Mouse (Mus musculus) limb, embryonic 15.5 days (tissue): ENCODE results near the gene Glo1. TPM values are rescaled to one million over a fixed set of nuclear protein-coding genes. Genes with fewer than 3 reads are reported as not detected.
"Not testable (repeated sequence)": the region's sequence is repeated elsewhere in the genome, so short reads cannot be mapped to it uniquely, and the experiment has no call there.

ENCODE experiments used
- ATAC-seq: fragments of 200-750 bp; cut with Nextera tagmentation; 2 replicates; pipeline ENCODE4 v1.8.0; 2017; ENCODE audit warnings: low read depth, moderate TSS enrichment; ENCODE audit not compliant: insufficient number of reproducible peaks, low FRiP score, low TSS enrichment
- H3K27ac ChIP-seq: fragments of 300-500 bp; sonication (generic); 2 replicates; pipeline ENCODE4 v1.5.1; 2015; ENCODE audit warnings: moderate library complexity, mild to moderate bottlenecking, inconsistent platforms
- H3K27me3 ChIP-seq: fragments of 300-500 bp; sonication (generic); 2 replicates; pipeline ENCODE4 v1.6.1; 2015; ENCODE audit warnings: inconsistent platforms
- H3K36me3 ChIP-seq: fragments of 300-500 bp; sonication (generic); 2 replicates; pipeline ENCODE4 v1.6.1; 2015; ENCODE audit warnings: inconsistent platforms
- H3K4me1 ChIP-seq: fragments of 300-500 bp; sonication (generic); 2 replicates; pipeline ENCODE4 v1.6.1; 2015; ENCODE audit warnings: inconsistent platforms
- H3K4me2 ChIP-seq: fragments of 300-500 bp; sonication (generic); 2 replicates; pipeline ENCODE4 v1.6.1; 2015; ENCODE audit warnings: mild to moderate bottlenecking, inconsistent platforms
- H3K4me3 ChIP-seq: fragments of 300-500 bp; sonication (generic); 2 replicates; pipeline ENCODE4 v1.5.1; 2015; ENCODE audit warnings: mild to moderate bottlenecking, inconsistent platforms
- H3K9ac ChIP-seq: fragments of 300-500 bp; sonication (generic); 2 replicates; pipeline ENCODE4 v1.6.1; 2015; ENCODE audit warnings: inconsistent platforms
- H3K9me3 ChIP-seq: fragments of 300-500 bp; sonication (generic); 2 replicates; pipeline ENCODE4 v1.6.1; 2016; ENCODE audit warnings: inconsistent platforms
- WGBS: fragments of 180-500 bp; shearing (Covaris S2); methylation state at CpG from one replicate; pipeline ENCODE4 v1.1.7; 2015; 5-methylcytosine and 5-hydroxymethylcytosine counted together
- polyA plus RNA-seq: library from polyadenylated mRNA; unstranded; fragments of >200 nt; fragmentation: Nextera tagmentation; extraction: Ambion mirVana; gene quantifications from 2 replicates; pipeline ENCODE4 v1.2.1, GENCODE M21; 2015

Gene Glo1
- 186 TPM in 2 replicates for polyA plus RNA-seq

- not testable (repeated sequence) for H3K9ac ChIP-seq, H3K4me2 ChIP-seq, ATAC-seq, H3K4me1 ChIP-seq, H3K4me3 ChIP-seq, H3K9me3 ChIP-seq, H3K27me3 ChIP-seq, H3K27ac ChIP-seq, H3K36me3 ChIP-seq
- no CpG with 5 or more reads among the region's 20 CpGs for WGBS
These were observed at the start of gene Glo1 for GRCm38 (mm10) chr17:30626719-30627118. TSS of gene Glo1 (minus strand) at chr17:30626871.

GRCm38 (mm10) chr17:30675021-30675740 is 48.5 kb upstream of the Glo1 start:
- WGBS = 78% methylated on average over 9 of the region's 9 CpGs
- H3K27ac ChIP-seq = no peak overlapping the region
- no peaks in the 10 kb centered on the region for H3K9me3 ChIP-seq
- no peaks in the 10 kb centered on the region for H3K27me3 ChIP-seq
- no peak for ATAC-seq
- H3K4me1 ChIP-seq = no peaks in the 10 kb centered on the region
- no peak overlapping the region for H3K4me2 ChIP-seq
- H3K4me3 ChIP-seq = no peak overlapping the region
- H3K9ac ChIP-seq = no peak overlapping the region
- no peaks in the 10 kb centered on the region for H3K36me3 ChIP-seq

- Histone ChIP-seq H3K4me1 (no peaks in the 10 kb centered on the region), H3K27ac (no peak overlapping the region), H3K27me3 (no peaks in the 10 kb centered on the region), H3K4me3 (no peak overlapping the region), H3K9ac (no peak overlapping the region), H3K4me2 (no peak overlapping the region), H3K36me3 (no peaks in the 10 kb centered on the region), H3K9me3 (no peaks in the 10 kb centered on the region)
- 81% methylated on average over 6 of the region's 6 CpGs for WGBS
- no peak for ATAC-seq
These were observed 46.4 kb upstream of the Glo1 start for GRCm38 (mm10) chr17:30673023-30673422.

DNA sequence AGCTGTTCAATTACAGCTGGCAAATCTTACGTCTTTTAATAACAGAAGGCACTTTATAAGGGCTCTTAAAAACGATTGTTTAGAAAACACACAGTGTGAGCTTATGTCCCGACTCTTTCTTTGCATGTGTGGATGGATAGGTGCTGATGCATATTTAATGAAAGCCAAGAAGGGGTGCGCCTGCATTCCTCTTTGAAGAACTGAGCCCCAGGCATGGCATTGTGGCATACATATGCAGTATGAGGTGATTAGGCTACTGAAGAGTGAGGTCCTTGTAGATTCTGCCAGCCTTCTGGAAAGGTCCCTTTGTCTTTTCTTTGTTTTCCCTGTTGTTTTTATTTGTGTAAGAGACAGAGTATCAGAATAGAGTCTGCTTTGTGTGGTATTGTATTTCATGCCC is 45.9 kb upstream of the Glo1 start:
- Histone ChIP-seq H3K9me3 (no peaks in the 10 kb centered on the region), H3K27ac (no peak overlapping the region), H3K4me1 (no peaks in the 10 kb centered on the region), H3K27me3 (no peaks in the 10 kb centered on the region), H3K4me2 (no peak overlapping the region), H3K9ac (no peak overlapping the region), H3K4me3 (no peak overlapping the region), H3K36me3 (no peaks in the 10 kb centered on the region)
- ATAC-seq = no peak
- WGBS = 58% methylated on average over 4 of the region's 4 CpGs

DNA sequence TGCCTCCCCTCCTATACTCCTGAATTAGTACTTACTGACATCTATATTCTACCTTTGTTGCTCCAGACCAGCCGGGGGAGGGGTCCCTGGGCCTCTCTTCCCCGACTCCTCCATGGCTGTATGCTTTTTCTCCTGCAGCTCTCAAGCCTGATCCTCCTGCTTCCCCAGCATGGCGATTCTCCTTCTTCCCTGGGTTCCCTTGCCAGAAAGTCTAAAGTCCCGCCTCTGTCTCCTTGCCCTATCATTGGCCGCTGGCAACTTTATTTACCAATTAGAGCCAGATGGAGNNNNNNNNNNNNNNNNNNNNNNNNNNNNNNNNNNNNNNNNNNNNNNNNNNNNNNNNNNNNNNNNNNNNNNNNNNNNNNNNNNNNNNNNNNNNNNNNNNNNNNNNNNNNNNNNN is 38.2 kb upstream of the Glo1 start:
- ATAC-seq = no peak
- WGBS = 80% methylated on average over 5 of the region's 5 CpGs

GRCm38 (mm10) chr17:30663170-30663569 is 36.5 kb upstream of the Glo1 start:
- 0 out of 2 replicates have a peak, but pooled peaks cover 2% of the 10 kb centered on the region for H3K4me1 ChIP-seq
- no peak overlapping the region for H3K27ac ChIP-seq
- 89% methylated on average over 8 of the region's 8 CpGs for WGBS
- H3K36me3 ChIP-seq = no peaks in the 10 kb centered on the region
- no peaks in the 10 kb centered on the region for H3K9me3 ChIP-seq
- H3K27me3 ChIP-seq = no peaks in the 10 kb centered on the region
- ATAC-seq = no peak
- no peak overlapping the region for H3K4me2 ChIP-seq
- no peak overlapping the region for H3K9ac ChIP-seq
- no peak overlapping the region for H3K4me3 ChIP-seq

More for the DNA sequence above, 38.2 kb upstream of the Glo1 start:
- H3K27me3 ChIP-seq = no peaks in the 10 kb centered on the region
- no peak overlapping the region for H3K4me2 ChIP-seq
- H3K9me3 ChIP-seq = no peaks in the 10 kb centered on the region
- no peak overlapping the region for H3K27ac ChIP-seq
- no peak overlapping the region for H3K4me3 ChIP-seq
- H3K4me1 ChIP-seq = no peaks in the 10 kb centered on the region
- no peak overlapping the region for H3K9ac ChIP-seq
- no peaks in the 10 kb centered on the region for H3K36me3 ChIP-seq

DNA sequence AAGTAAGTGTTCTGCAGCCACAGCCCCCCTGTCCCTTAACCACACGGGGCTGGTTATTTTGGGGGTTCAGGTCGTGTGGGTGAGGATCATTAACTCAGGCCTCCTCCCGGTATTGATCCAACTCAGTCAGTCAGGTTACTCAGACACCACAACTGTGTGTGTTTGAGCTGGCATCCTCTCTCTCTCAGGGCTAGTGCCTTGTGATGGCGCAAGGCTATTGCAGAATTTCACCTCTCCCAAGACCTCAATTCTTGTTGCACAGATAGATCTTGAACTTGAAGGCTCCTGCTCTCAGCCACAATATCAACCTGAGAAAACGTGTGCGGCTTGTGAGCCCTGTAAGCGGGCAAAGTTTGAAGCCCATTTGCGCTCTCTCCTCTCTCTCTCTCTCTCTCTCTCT is 35.5 kb upstream of the Glo1 start:
- Histone ChIP-seq H3K4me3 (no peak overlapping the region), H3K9ac (no peak overlapping the region), H3K4me1 (peaks cover 6% of the 10 kb centered on the region; the same call in 1 of the 2 replicates), H3K4me2 (no peak overlapping the region), H3K27ac (no peak overlapping the region), H3K27me3 (no peaks in the 10 kb centered on the region), H3K36me3 (no peaks in the 10 kb centered on the region), H3K9me3 (no peaks in the 10 kb centered on the region)
- no peak for ATAC-seq
- 68% methylated on average over 8 of the region's 8 CpGs for WGBS

DNA sequence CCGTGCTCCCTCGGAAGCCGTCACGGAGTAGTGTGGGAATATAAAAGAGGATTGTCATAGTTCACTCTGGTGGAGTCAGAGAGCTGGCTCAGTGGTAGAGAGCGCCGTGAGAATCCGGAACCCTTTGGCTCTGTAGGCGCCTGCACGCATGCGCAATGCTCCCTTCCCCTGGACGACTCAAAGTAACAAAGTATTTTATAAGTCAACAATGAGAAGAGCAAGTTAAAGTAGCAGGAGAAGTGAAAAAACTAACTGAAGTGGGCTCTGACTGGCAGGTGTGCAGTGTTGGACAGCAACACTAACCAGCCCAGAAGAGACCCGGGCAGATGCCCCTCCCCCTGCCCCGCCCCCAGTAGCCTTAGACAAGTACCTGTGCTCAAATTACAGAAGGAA is 31.5 kb upstream of the Glo1 start:
- peak overlapping the region; percentile 20; the same call in 1 of the 2 replicates for H3K9ac ChIP-seq
- no peaks in the 10 kb centered on the region for H3K27me3 ChIP-seq
- H3K27ac ChIP-seq = peak overlapping the region; percentile 73
- H3K4me3 ChIP-seq = peak overlapping the region; percentile 41
- H3K4me1 ChIP-seq = peaks cover 6% of the 10 kb centered on the region; the same call in 1 of the 2 replicates
- WGBS = 11% methylated on average over 13 of the region's 13 CpGs
- no peak for ATAC-seq
- peak overlapping the region; percentile 50 for H3K4me2 ChIP-seq
- H3K36me3 ChIP-seq = no peaks in the 10 kb centered on the region
- H3K9me3 ChIP-seq = no peaks in the 10 kb centered on the region

GRCm38 (mm10) chr17:30657530-30658151 is 31.0 kb upstream of the Glo1 start:
- ATAC-seq = no peak
- peak overlapping the region; percentile 20; the same call in 1 of the 2 replicates for H3K9ac ChIP-seq

GRCm38 (mm10) chr17:30653010-30653409 is 26.3 kb upstream of the Glo1 start:
- no peak overlapping the region for H3K4me2 ChIP-seq
- WGBS = 83% methylated on average over 6 of the region's 6 CpGs

More at GRCm38 (mm10) chr17:30657530-30658151, 31.0 kb upstream of the Glo1 start:
- Histone ChIP-seq H3K9me3 (no peaks in the 10 kb centered on the region), H3K27ac (peak overlapping the region; percentile 73), H3K4me1 (peaks cover 6% of the 10 kb centered on the region; the same call in 1 of the 2 replicates), H3K4me3 (peak overlapping the region; percentile 41), H3K4me2 (peak overlapping the region; percentile 50), H3K36me3 (no peaks in the 10 kb centered on the region), H3K27me3 (no peaks in the 10 kb centered on the region)
- 45% methylated on average over 8 of the region's 8 CpGs for WGBS

DNA sequence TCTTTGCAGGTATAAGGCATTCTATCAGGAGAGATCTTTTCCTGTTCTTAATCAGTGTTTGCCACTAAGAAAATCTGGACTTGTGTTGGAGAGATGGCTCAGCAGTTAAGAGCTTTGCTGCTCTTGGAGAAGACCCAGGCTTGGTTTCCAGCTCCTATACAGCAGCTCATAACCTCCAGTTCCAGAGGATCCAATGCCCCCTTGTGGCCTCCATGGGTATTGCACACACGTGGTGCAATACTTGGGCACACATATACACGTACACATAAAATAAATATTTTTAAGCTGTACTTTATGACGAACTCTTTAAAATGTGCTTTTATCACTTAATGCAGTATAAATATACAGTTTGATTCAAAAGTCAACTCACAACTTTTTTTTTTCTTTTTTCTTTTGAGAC is 22.1 kb upstream of the Glo1 start:
- H3K27me3 ChIP-seq = no peaks in the 10 kb centered on the region
- WGBS = 89% methylated on average over 3 of the region's 3 CpGs
- no peak overlapping the region for H3K4me3 ChIP-seq
- H3K27ac ChIP-seq = no peak overlapping the region
- no peaks in the 10 kb centered on the region for H3K4me1 ChIP-seq
- H3K4me2 ChIP-seq = no peak overlapping the region
- H3K36me3 ChIP-seq = no peaks in the 10 kb centered on the region
- no peak for ATAC-seq
- no peaks in the 10 kb centered on the region for H3K9me3 ChIP-seq
- no peak overlapping the region for H3K9ac ChIP-seq

More at GRCm38 (mm10) chr17:30653010-30653409, 26.3 kb upstream of the Glo1 start:
- Histone ChIP-seq H3K4me1 (peaks cover 3% of the 10 kb centered on the region; the same call in 1 of the 2 replicates), H3K9ac (no peak overlapping the region), H3K4me3 (no peak overlapping the region), H3K27ac (no peak overlapping the region), H3K27me3 (no peaks in the 10 kb centered on the region), H3K36me3 (no peaks in the 10 kb centered on the region), H3K9me3 (no peaks in the 10 kb centered on the region)
- ATAC-seq = no peak

DNA sequence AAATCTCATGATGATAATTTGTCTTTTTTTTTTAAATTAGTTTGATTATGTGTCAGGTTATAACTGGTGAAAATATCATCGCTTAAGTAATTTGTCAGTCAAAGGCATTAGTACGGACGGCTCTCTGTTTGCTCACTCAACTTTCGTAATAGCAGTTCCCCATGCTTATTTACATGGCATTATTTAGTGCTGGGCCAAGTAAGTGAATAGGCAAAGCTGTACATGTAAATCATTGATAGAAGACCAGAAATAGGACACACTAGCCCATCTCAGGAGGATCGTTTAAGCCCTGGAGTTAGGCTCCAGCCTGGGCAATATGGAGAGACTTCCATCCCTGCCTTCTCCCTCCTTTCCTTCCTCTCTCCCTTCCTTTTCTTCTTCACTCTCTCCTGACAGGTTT is 14.2 kb upstream of the Glo1 start:
- no peak for ATAC-seq
- no peaks in the 10 kb centered on the region for H3K27me3 ChIP-seq
- no peak overlapping the region for H3K9ac ChIP-seq
- H3K4me3 ChIP-seq = no peak overlapping the region
- H3K9me3 ChIP-seq = no peaks in the 10 kb centered on the region
- no peak overlapping the region for H3K27ac ChIP-seq
- H3K4me1 ChIP-seq = no peaks in the 10 kb centered on the region
- no peaks in the 10 kb centered on the region for H3K36me3 ChIP-seq
- 91% methylated on average over 5 of the region's 5 CpGs for WGBS
- no peak overlapping the region for H3K4me2 ChIP-seq
